Mouse (Mus musculus): ENCODE data around the gene Gadd45b. TPM values are rescaled to one million over a fixed set of nuclear protein-coding genes. Genes with fewer than 3 reads are reported as not detected.

The Gadd45b gene
- polyA plus RNA-seq, 1 experiment from 2014 or later: 62.2 TPM

DNA sequence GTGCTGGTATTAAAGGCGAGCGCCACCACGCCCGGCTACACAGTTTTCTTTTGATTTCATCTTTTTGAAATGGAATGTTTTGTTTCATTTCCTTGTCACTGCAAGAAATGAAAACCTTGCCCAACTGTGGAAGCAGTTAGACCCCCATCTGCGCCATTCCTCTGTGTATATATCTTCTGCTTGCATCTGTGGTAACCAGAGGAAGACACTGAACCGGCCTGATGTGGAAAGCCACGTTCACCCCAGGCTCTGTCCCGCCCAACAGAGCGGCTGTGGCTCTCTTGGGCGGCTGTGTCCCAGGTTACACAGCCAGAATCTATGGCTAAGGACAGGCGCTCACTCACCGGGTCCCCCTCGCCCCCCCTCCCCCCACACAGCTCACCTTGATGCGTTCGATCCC lies 22.6 kb downstream of the Gadd45b start:
- no peak for DNase-seq (ENCODE audit: low spot score)
- Histone ChIP-seq H3K4me2 (replicated peaks; ENCODE audit: low read depth) (no peak overlapping the region), H3K9me3 (ENCODE audit: control insufficient read depth, low read length) (no peaks in the 10 kb centered on the region), H3K4me1 (replicated peaks; ENCODE audit: control insufficient read depth, insufficient read depth) (peaks cover 14% of the 10 kb centered on the region), H3K27me3 (ENCODE audit: control insufficient read depth, insufficient read depth, low read length) (no peaks in the 10 kb centered on the region), H3K27ac (replicated peaks) (no peak overlapping the region), H3K36me3 (ENCODE audit: control insufficient read depth, insufficient read depth, low read length) (no peaks in the 10 kb centered on the region), H3K4me3 (ENCODE audit: low read depth, low read length) (no peak overlapping the region), H3K9ac (ENCODE audit: low read length) (no peak overlapping the region)
- WGBS: 82% methylated on average over 15 of the region's 15 CpGs
- ATAC-seq (ENCODE audit: low FRiP score, low TSS enrichment): no peak
- TF ChIP-seq CTCF (IDR thresholded peaks at IDR 0.05; ENCODE audit: low read depth) (no peak), EP300 (optimal IDR thresholded peaks at IDR 0.05) (no peak)

DNA sequence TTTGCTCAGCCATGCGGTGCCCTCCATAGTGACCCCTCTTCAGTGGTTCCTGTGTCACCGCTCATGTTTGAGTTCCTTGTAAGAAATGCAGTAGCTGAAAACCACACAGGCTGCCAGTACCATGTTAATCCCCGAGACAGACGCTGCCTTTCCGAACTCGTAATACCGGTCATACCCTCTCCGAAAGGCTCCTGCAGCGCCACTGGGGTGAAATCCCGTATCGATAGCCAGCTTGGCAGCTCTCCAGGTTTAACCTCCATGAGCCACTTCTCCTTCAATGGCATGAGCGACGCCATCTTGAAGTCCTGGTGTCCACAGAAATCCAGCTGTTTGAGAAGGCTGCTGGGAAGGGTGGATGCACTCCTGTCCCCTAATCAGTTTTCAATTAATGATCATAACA lies 24.5 kb downstream of the Gadd45b start:
- Histone ChIP-seq H3K4me3 (ENCODE audit: low read depth, low read length) (no peak overlapping the region), H3K27me3 (ENCODE audit: control insufficient read depth, insufficient read depth, low read length) (no peaks in the 10 kb centered on the region), H3K4me1 (replicated peaks; ENCODE audit: control insufficient read depth, insufficient read depth) (peaks cover 10% of the 10 kb centered on the region), H3K9me3 (ENCODE audit: control insufficient read depth, low read length) (no peaks in the 10 kb centered on the region), H3K36me3 (ENCODE audit: control insufficient read depth, insufficient read depth, low read length) (no peaks in the 10 kb centered on the region), H3K4me2 (replicated peaks; ENCODE audit: low read depth) (no peak overlapping the region), H3K9ac (ENCODE audit: low read length) (no peak overlapping the region), H3K27ac (replicated peaks) (peak overlapping the region; percentile 89)
- WGBS: 30% methylated on average over 13 of the region's 13 CpGs
- TF ChIP-seq CTCF (IDR thresholded peaks at IDR 0.05; ENCODE audit: low read depth) (no peak), EP300 (optimal IDR thresholded peaks at IDR 0.05) (no peak)
- ATAC-seq (ENCODE audit: low FRiP score, low TSS enrichment) (no peak), DNase-seq (ENCODE audit: low spot score) (peak; percentile 73)

DNA sequence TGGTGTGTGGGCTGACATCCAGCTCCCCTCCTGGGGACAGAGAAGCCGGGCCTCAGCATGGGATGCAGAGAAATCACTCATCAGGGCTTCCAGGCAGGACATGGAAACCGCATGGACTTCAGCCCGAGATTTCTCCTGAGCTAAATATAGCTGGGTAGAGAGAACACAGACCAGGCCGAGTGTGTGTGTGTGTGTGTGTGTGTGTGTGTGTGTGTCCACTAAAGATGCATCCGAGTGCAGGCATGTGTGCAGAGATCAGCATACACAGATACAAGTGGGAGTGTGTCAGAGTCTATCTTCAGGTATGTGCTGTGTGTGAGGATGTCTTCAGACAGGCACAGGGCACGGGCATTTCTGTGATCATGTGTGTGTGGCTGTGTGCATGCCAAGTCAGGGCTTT lies 25.0 kb downstream of the Gadd45b start:
- Histone ChIP-seq H3K4me2 (replicated peaks; ENCODE audit: low read depth) (no peak overlapping the region), H3K9me3 (ENCODE audit: control insufficient read depth, low read length) (no peaks in the 10 kb centered on the region), H3K4me1 (replicated peaks; ENCODE audit: control insufficient read depth, insufficient read depth) (peaks cover 10% of the 10 kb centered on the region), H3K36me3 (ENCODE audit: control insufficient read depth, insufficient read depth, low read length) (no peaks in the 10 kb centered on the region), H3K4me3 (ENCODE audit: low read depth, low read length) (no peak overlapping the region), H3K27ac (replicated peaks) (peak overlapping the region; percentile 89), H3K9ac (ENCODE audit: low read length) (no peak overlapping the region), H3K27me3 (ENCODE audit: control insufficient read depth, insufficient read depth, low read length) (no peaks in the 10 kb centered on the region)
- DNase-seq (ENCODE audit: low spot score) (peak; percentile 50), ATAC-seq (ENCODE audit: low FRiP score, low TSS enrichment) (peak; percentile 60; the same call in 1 of the 2 replicates)
- 34% methylated on average over 6 of the region's 6 CpGs for WGBS
- TF ChIP-seq EP300 (optimal IDR thresholded peaks at IDR 0.05) (no peak), CTCF (IDR thresholded peaks at IDR 0.05; ENCODE audit: low read depth) (no peak)

DNA sequence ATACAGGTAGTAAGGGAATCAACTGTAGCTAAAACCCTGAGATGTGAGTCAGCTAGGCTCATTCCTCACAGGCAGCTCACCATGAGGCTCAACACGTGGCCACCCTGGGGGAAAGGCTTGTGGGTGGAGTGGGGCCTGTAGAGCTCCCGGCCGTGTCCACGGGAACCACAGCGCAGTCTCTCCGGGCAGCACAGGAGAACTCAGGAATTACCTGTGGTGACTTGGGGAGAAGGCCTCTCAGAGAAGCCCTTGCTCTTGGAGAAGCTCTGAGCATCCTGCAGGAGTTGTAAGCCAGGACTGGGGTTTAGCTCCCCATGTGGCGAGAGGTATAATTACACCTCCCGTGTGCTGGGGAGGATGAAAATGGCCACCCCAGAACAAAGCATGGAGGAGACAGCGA lies 25.7 kb downstream of the Gadd45b start:
- Histone ChIP-seq H3K4me1 (replicated peaks; ENCODE audit: control insufficient read depth, insufficient read depth) (peaks cover 10% of the 10 kb centered on the region), H3K27me3 (ENCODE audit: control insufficient read depth, insufficient read depth, low read length) (no peaks in the 10 kb centered on the region), H3K36me3 (ENCODE audit: control insufficient read depth, insufficient read depth, low read length) (no peaks in the 10 kb centered on the region), H3K4me2 (replicated peaks; ENCODE audit: low read depth) (no peak overlapping the region), H3K9ac (ENCODE audit: low read length) (0 out of 2 replicates have a peak overlapping the region, but pooled peaks have one; percentile 13), H3K27ac (replicated peaks) (peak overlapping the region; percentile 89), H3K4me3 (ENCODE audit: low read depth, low read length) (no peak overlapping the region), H3K9me3 (ENCODE audit: control insufficient read depth, low read length) (no peaks in the 10 kb centered on the region)
- 23% methylated on average over 9 of the region's 9 CpGs for WGBS
- DNase-seq (ENCODE audit: low spot score) (peak; percentile 76), ATAC-seq (ENCODE audit: low FRiP score, low TSS enrichment) (peak; percentile 33; the same call in 1 of the 2 replicates)
- TF ChIP-seq CTCF (IDR thresholded peaks at IDR 0.05; ENCODE audit: low read depth) (peak; percentile 90), EP300 (optimal IDR thresholded peaks at IDR 0.05) (no peak)

DNA sequence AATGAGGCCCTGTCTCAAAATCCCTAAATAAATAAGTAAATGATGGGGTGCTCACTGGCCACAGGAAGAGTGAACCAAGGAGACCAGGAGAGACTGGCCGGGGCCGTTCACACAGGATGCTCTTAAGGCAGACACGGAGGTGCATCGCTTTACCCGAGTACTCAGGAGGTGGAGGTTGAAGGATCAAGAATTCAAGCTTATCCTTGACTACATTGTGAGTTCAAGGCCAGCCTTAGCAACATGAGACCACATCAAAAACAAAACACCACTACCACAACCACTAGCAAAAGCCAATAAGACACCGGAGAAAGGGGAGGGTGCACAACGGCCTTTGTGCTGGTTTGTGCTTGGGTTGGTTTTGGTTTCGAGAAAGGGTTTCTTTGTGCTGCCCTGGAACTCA lies 26.5 kb downstream of the Gadd45b start:
- H3K27me3 ChIP-seq (ENCODE audit: control insufficient read depth, insufficient read depth, low read length): no peaks in the 10 kb centered on the region

DNA sequence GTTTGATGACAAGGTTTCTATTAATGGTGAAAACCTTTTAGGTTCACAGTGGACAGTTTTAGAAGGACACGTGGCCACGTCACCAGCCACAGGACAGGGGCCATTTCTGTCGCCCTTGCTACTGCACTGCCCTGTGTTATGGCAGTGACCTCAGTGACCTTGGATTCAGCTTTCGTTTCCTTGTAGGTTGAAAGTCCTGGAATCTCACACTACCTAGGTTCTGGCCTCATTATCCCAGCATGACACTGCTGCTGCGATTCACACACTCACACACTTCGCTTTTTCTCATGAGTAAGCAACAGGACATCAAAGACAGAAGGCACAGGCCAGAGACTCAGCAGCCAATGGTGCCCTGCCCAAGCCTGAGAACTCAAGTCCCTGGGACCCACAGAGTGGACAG lies 27.0 kb downstream of the Gadd45b start:
- Histone ChIP-seq H3K36me3 (ENCODE audit: control insufficient read depth, insufficient read depth, low read length) (no peaks in the 10 kb centered on the region), H3K27ac (replicated peaks) (no peak overlapping the region), H3K4me1 (replicated peaks; ENCODE audit: control insufficient read depth, insufficient read depth) (peaks cover 13% of the 10 kb centered on the region), H3K9me3 (ENCODE audit: control insufficient read depth, low read length) (no peaks in the 10 kb centered on the region), H3K4me2 (replicated peaks; ENCODE audit: low read depth) (no peak overlapping the region), H3K9ac (ENCODE audit: low read length) (no peak overlapping the region), H3K4me3 (ENCODE audit: low read depth, low read length) (no peak overlapping the region), H3K27me3 (ENCODE audit: control insufficient read depth, insufficient read depth, low read length) (no peaks in the 10 kb centered on the region)
- no peak for DNase-seq (ENCODE audit: low spot score)
- 83% methylated on average over 6 of the region's 6 CpGs for WGBS
- no peak for TF ChIP-seq EP300 (optimal IDR thresholded peaks at IDR 0.05)
- no peak for TF ChIP-seq CTCF (IDR thresholded peaks at IDR 0.05; ENCODE audit: low read depth)
- no peak for ATAC-seq (ENCODE audit: low FRiP score, low TSS enrichment)

More for the DNA sequence above, 26.5 kb downstream of the Gadd45b start:
- H3K9me3 ChIP-seq (ENCODE audit: control insufficient read depth, low read length): no peaks in the 10 kb centered on the region
- H3K4me1 ChIP-seq (replicated peaks; ENCODE audit: control insufficient read depth, insufficient read depth): peaks cover 13% of the 10 kb centered on the region
- DNase-seq (ENCODE audit: low spot score) (no peak), ATAC-seq (ENCODE audit: low FRiP score, low TSS enrichment) (no peak)
- H3K4me2 ChIP-seq (replicated peaks; ENCODE audit: low read depth): no peak overlapping the region
- TF ChIP-seq CTCF (IDR thresholded peaks at IDR 0.05; ENCODE audit: low read depth) (no peak), EP300 (optimal IDR thresholded peaks at IDR 0.05) (no peak)
- no peak overlapping the region for H3K4me3 ChIP-seq (ENCODE audit: low read depth, low read length)
- no peaks in the 10 kb centered on the region for H3K36me3 ChIP-seq (ENCODE audit: control insufficient read depth, insufficient read depth, low read length)
- WGBS: 93% methylated on average over 8 of the region's 8 CpGs
- H3K27ac ChIP-seq (replicated peaks): no peak overlapping the region
- H3K9ac ChIP-seq (ENCODE audit: low read length): no peak overlapping the region

Data from stomach, postnatal 0 days (tissue).